Mouse (Mus musculus): ENCODE measurements at regions not wholly inside any gene's neighbourhood (a gene's known extent, or its start where the extent isn't known, plus 50 kb on each side); places are given as distances from the start of the nearest gene placed in this dataset.

- TF ChIP-seq POLR2A (IDR thresholded peaks at IDR 0.05; ENCODE audit: insufficient read depth, low read depth, low read length) (no peak), CTCF (IDR thresholded peaks at IDR 0.05) (no peak)
These were observed 142.9 kb upstream of the Cmc1 start for GRCm38 (mm10) chr9:118292836-118293235.

Data from heart, adult 2 months (tissue).